Mouse (Mus musculus): ENCODE measurements at regions not wholly inside any gene's neighbourhood (a gene's known extent, or its start where the extent isn't known, plus 50 kb on each side); places are given as distances from the start of the nearest gene placed in this dataset.

DNA sequence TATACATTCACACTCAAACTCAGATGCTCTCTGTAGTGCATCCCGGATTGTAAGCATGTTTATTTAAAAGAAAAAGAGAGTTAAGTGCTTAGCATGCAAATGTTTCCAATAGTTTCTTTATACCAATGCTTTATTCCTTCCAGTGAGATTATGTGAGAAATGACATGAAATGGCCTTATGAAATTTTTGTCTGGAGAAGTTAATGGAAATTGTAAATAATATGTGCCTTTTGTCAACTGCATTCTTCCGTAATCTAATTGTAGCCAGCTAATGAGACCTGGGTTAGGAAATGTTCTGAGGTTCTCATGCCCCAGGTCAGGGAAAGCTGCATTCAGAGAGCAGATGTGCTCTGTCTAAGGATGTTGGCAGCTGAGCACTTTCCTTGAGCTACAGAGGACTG is 1827.2 kb upstream of the Acvr2a start:
- no peak for TF ChIP-seq MEF2A (IDR thresholded peaks at IDR 0.05; ENCODE audit: borderline replicate concordance, low read depth, low read length)
- TF ChIP-seq ZNF384 (IDR thresholded peaks at IDR 0.05; ENCODE audit: low read depth, low read length) = no peak
- TF ChIP-seq MAX (IDR thresholded peaks at IDR 0.05; ENCODE audit: low read length) = no peak
